Mouse (Mus musculus) right cerebral cortex, adult 18-20 months (tissue): ENCODE measurements around the gene Baiap2l2.

Experiments
- DNase-seq: peaks from one replicate; pipeline ENCODE4 v3.0.0; 2022; ENCODE audit warnings: mixed read lengths

Gene Baiap2l2

DNA sequence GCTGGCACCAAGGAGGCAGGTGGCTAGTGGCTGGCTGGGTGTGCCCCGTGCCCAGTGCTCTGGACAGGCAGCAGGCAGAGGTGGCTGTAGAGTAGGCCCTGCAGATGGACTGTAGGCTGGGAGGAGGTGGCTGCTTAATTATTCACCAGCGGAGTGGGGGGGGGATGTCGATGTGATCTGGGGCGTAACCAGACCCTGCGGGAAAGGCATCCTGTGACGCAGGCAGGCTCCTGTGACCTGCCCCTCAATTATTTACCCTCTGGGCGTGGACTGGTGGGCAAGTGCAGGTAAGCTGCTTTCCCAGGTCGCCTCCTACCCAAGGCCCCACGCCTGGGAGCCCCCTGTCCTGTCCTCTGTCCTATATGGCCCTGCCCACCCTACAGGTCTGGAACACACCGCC, at the start of gene Baiap2l2:
Baiap2l2 (minus strand) TSS at position 139 of the 400 bp plus-strand sequence.
- no peak for DNase-seq

DNA sequence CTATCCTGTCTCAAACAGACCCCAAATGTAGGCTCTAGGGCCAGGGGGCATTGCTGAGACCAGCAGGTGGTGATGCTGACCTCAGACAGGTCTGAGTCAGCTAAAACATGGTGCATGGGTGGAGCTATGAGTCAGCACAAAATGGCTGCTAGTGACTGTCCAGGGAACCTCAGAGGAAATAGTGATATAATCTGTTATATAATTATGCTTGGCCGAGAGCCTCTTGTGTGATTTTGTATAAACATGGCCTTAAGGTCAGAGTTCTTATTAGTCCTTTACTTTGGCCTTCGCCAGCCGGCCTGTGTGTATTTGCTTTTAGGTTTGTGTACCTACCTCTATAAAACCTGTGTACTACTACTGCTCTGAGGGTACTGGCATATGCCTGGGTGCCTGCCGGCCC, 48.1 kb upstream of the Baiap2l2 start:
- DNase-seq: no peak

DNA sequence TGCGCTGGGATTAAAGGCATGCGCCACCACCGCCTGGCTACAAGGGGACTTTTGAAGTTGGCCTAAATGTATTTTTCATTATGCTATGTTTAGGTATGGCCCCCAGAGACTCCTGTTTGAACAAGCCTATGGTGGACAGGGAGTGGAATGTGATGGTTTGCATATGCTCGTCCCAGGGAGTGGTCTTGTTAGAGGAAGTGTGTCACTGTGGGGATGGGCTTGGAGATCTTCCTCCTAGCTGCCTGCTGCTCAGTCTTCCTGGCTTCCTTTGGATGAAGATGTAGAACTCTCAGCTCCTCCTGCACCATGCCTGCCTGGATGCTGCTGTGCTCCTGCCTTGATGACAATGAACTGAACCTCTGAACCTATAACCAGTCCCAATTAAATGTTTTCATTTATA, 45.2 kb upstream of the Baiap2l2 start:
- DNase-seq: no peak

- DNase-seq: no peak
Observed at GRCm38 (mm10) chr15:79329979-79330363, 44.6 kb upstream of the Baiap2l2 start.

- no peak for DNase-seq
Observed at GRCm38 (mm10) chr15:79329346-79329978, 44.1 kb upstream of the Baiap2l2 start.

DNA sequence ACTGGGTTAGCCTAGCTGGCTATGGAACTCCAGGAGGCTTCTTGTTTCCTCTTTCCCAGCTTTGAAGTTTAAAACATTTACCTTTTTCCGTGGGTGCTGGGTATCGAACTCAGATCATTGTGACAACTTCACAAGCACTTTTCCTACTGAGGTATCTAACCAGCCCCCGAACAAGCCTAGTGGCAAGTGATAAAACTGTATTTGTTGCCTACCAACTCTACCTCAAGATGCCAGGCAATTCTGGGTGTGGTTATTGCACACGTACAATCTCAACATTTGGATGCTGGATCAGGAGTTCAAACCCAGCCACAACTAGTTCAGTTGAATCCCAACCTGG, 43.6 kb upstream of the Baiap2l2 start:
- no peak for DNase-seq

- peak; percentile 99 for DNase-seq
Observed at GRCm38 (mm10) chr15:79328058-79328938, 43.0 kb upstream of the Baiap2l2 start, which contains the start of gene Pla2g6. Gene Pla2g6, minus strand, starts transcription at chr15:79328390.

DNA sequence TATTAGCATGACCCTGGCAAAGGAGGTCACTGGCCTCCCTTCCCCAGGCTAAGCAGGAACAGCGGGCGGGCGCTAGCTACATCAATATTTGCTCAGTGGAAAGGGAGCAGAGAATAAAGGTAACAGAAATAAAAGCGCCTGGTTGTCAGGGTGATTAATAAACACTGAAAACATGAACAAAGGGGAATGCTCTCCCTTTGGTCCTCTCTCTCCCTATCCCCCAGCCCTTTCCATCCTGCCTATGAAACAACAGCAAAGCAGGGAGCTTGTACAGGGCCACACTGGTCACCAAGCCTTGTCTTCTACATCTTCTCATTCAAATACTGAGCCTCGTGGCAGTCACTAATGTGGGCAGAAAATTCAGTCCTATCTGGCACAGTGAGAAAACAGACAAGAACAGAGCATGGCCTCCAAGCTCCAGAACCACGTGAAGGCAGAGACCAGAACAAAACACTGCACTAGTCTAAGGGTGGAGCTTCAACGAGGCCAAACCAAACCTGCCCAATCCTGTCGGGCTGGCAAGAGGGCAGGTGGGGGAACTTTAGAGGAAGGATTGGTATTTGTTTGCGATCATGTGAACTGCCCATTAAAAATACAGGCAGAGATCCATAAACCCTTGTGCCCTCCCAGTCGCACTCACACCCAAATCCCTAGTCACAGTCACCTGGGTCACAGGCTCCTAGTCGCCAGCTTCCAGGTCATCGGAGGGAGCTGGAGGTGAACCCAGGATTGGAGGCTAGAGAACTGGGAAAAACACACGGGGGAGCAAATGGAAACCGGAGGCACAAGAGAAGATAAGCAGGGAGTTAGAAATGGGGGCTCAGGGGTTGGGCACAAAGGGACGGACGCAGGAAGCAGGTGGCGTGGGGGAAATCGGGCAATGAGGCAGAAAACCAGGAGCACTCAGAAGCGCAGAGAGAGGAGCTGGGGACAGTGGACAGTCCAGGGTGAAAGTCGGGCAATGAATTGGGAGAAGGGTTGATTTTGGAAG, 41.9 kb upstream of the Baiap2l2 start:
- DNase-seq: peak; percentile 25

GRCm38 (mm10) chr15:79326264-79326663, 40.9 kb upstream of the Baiap2l2 start:
- no peak for DNase-seq

DNA sequence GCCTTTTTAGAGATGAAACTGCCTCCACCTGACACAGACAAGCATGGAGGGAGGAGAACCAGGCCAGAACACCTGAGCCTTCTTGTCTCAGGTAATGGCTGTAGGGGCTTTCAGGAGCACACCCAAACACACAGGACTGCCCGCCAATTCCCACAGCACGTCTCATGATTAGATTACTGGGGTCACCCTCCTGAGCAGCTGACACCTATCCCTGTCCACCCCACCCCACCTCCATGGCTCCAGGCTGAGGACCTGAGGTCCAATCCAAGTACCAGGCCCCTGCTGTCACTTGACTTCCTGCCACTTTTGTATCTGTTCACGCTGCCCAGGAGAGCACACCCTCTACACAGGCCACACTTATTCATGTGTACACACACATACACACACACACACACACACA, 40.4 kb upstream of the Baiap2l2 start:
- no peak for DNase-seq

GRCm38 (mm10) chr15:79324373-79324772, 39.0 kb upstream of the Baiap2l2 start:
- DNase-seq: no peak

- no peak for DNase-seq
Observed at GRCm38 (mm10) chr15:79323791-79324155, 38.4 kb upstream of the Baiap2l2 start.

- peak; percentile 10 for DNase-seq
Observed at GRCm38 (mm10) chr15:79322991-79323790, 37.9 kb upstream of the Baiap2l2 start.

DNA sequence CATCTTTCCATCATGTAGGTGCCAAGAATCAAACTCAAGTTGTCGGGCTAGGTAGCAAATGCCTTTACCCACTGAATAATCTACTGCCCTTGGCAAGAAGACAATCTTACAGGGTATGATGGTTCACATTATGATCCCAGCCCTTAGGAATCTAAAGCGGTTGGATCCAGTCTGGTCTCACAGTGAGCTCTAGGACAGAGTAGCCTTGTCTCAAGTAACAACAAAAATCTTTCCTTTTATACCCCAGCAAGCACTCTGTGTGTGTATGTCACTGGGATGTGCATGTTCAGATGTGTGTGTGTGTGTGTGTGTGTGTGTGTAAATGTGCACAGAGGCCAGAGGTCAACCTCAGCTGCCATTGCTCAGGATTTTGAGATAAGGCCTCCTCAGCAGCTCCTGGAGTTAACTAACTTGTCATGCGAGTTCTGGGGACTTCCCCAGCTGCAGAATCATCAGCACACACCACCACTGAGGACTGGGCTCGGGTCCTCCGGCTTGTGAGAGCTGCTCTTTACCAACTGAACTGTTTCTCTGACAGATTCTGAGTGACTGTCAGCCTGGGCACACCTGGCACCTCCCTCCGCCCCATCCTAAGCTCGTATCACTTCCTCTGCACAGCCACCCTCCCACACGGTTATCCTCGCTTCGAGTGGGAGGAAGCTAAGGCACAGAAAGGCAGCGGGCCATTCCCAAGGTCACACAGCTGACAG, 37.1 kb upstream of the Baiap2l2 start:
- no peak for DNase-seq

GRCm38 (mm10) chr15:79321733-79322190, 36.4 kb upstream of the Baiap2l2 start:
- no peak for DNase-seq

GRCm38 (mm10) chr15:79313848-79314369, 28.6 kb upstream of the Baiap2l2 start:
- DNase-seq: no peak

- DNase-seq: no peak
Observed at GRCm38 (mm10) chr15:79307861-79308260, 22.5 kb upstream of the Baiap2l2 start.

DNA sequence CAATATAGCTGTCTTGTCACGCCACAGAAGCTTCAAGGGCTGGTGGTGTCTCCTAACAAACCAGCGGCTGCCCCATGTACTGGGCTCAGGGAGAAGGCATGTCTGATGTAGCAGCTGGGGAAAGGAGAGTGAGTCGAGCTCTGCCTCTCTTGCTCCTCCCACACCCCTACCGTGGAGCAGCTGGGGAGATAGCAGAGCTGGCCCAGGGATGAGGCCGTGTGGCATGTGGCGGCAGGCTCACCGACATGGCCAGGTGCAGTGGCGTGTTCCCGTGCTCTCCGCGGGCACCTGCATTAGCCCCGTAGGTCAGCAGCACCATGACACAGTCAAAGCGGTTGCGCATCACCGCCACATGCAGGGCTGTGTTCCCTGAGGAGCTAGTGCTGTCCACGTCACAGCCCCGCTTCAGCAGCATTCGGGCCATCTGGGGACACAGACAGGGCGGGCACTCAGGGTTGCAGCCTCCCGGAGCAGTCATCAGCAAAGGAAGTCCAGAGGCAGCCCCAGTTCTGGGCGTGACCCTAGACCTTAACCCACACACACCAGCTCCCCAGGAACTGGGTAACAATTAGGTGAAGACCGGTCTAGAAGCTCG, 20.8 kb upstream of the Baiap2l2 start:
- DNase-seq: no peak

- DNase-seq: no peak
Observed at GRCm38 (mm10) chr15:79304832-79305231, 19.5 kb upstream of the Baiap2l2 start.

DNA sequence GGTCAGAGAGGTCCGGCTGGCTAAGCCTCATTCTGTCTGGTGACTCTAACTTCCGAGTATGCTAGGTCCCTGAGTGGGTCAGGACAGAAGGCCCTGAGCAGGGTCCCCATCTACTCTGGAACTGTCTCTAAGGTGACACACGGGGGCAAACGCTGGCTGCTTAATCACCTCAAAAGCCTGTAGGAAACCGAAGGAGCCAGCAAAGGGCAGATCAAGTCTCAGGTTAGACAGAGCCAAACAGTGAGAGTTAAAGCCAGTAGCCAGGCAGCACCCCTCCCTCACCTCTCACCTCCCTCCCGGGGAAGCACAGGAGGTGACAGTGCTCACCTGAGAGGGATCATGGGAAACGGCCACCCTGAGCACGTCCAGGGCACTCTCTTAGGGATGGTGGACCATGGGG, 18.4 kb upstream of the Baiap2l2 start:
- no peak for DNase-seq
